Mouse (Mus musculus) forebrain, embryonic 15.5 days (tissue): Measurements from ENCODE around the gene Ints11. TPM values are rescaled to one million over a fixed set of nuclear protein-coding genes. Genes with fewer than 3 reads are reported as not detected.
A peak's percentile ranks its signal among the peaks of the same experiment; 100 is the strongest.

Experiments used
- ATAC-seq: fragments of 200-750 bp; cut with Nextera tagmentation; replicated peaks from 2 replicates; pipeline ENCODE4 v1.8.0; 2017; ENCODE audit warnings: mild to moderate bottlenecking, moderate TSS enrichment, moderate library complexity
- H3K27ac ChIP-seq: fragments of 300-500 bp; sonication (generic); replicated peaks from 2 replicates; pipeline ENCODE4 v1.5.1; 2015; ENCODE audit warnings: mild to moderate bottlenecking, inconsistent platforms
- H3K27me3 ChIP-seq: fragments of 300-500 bp; sonication (generic); 2 replicates; pipeline ENCODE4 v1.6.1; 2015; ENCODE audit warnings: inconsistent platforms
- H3K36me3 ChIP-seq: fragments of 300-500 bp; sonication (generic); 2 replicates; pipeline ENCODE4 v1.6.1; 2015; ENCODE audit warnings: mild to moderate bottlenecking, inconsistent platforms
- H3K4me1 ChIP-seq: fragments of 300-500 bp; sonication (generic); 2 replicates; pipeline ENCODE4 v1.6.1; 2015; ENCODE audit warnings: inconsistent platforms
- H3K4me2 ChIP-seq: fragments of 300-500 bp; sonication (generic); replicated peaks from 2 replicates; pipeline ENCODE4 v1.6.1; 2015; ENCODE audit warnings: mild to moderate bottlenecking, inconsistent platforms
- H3K4me3 ChIP-seq: fragments of 300-500 bp; sonication (generic); 2 replicates; pipeline ENCODE4 v1.5.1; 2015; ENCODE audit warnings: mild to moderate bottlenecking, inconsistent platforms
- H3K9ac ChIP-seq: fragments of 300-500 bp; sonication (generic); replicated peaks from 2 replicates; pipeline ENCODE4 v1.6.1; 2015; ENCODE audit warnings: mild to moderate bottlenecking, inconsistent platforms
- H3K9me3 ChIP-seq: fragments of 300-500 bp; sonication (generic); 2 replicates; pipeline ENCODE4 v1.6.1; 2016; ENCODE audit warnings: inconsistent platforms
- WGBS: fragments of 180-500 bp; shearing (Covaris S2); methylation state at CpG from one replicate; pipeline ENCODE4 v1.1.7; 2015; ENCODE audit warnings: mixed read lengths; 5-methylcytosine and 5-hydroxymethylcytosine counted together
- polyA plus RNA-seq: library from polyadenylated mRNA; unstranded; fragments of >200 nt; fragmentation: Nextera tagmentation; extraction: Ambion mirVana; gene quantifications from 2 replicates; pipeline ENCODE4 v1.2.1, GENCODE M21; 2015

Gene Ints11
- polyA plus RNA-seq, 1 experiment from 2014 or later = 90.6 TPM

- Histone ChIP-seq H3K27ac (no peak overlapping the region), H3K9me3 (no peaks in the 10 kb centered on the region), H3K27me3 (no peaks in the 10 kb centered on the region), H3K4me1 (no peaks in the 10 kb centered on the region), H3K4me3 (no peak overlapping the region), H3K36me3 (peaks cover 43% of the 10 kb centered on the region), H3K9ac (no peak overlapping the region), H3K4me2 (no peak overlapping the region)
- no peak for ATAC-seq
- WGBS = 79% methylated on average over 3 of the region's 3 CpGs
Measured at GRCm38 (mm10) chr4:155883587-155883986, 14.2 kb downstream of the Ints11 start.

DNA sequence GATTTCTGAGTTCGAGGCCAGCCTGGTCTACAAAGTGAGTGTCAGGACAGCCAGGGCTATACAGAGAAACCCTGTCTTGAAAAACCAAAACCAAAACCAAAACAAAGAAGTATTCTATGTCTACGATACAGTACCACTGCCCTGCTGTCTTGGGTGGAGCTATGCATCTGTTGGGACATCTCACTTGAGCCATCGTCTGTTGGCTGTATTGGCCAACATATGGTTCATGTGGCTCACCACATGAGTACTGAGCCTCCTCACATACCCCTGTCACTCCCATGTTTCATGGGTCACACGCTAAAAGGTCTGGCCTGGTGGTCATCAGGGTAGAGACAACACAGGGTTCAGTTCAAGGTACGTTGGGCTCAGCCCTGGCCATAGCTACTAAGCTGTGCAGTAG is 17.0 kb downstream of the Ints11 start:
- Histone ChIP-seq H3K9ac (no peak overlapping the region), H3K4me1 (peaks cover 18% of the 10 kb centered on the region), H3K9me3 (no peaks in the 10 kb centered on the region), H3K36me3 (peaks cover 58% of the 10 kb centered on the region), H3K27me3 (no peaks in the 10 kb centered on the region), H3K27ac (no peak overlapping the region), H3K4me3 (no peak overlapping the region), H3K4me2 (no peak overlapping the region)
- 93% methylated on average over 5 of the region's 5 CpGs for WGBS
- no peak for ATAC-seq

DNA sequence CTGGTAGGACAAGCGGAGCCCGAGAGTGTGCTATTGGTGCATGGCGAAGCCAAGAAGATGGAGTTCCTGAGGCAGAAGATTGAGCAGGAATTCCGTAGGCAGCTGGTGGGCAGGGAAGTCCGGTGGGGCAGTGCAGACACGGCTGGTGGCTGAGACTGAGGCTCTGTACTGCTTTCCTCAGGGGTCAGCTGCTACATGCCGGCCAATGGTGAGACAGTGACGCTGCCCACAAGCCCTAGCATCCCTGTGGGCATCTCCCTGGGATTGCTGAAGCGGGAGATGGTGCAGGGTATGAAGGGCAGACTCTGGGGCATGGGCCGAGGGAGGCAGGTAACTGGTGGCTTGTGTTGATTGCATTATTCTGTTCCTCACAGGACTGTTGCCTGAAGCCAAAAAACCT is 18.3 kb downstream of the Ints11 start:
- Histone ChIP-seq H3K27ac (no peak overlapping the region), H3K9me3 (no peaks in the 10 kb centered on the region), H3K36me3 (peaks cover 58% of the 10 kb centered on the region), H3K4me3 (no peak overlapping the region), H3K27me3 (no peaks in the 10 kb centered on the region), H3K4me1 (peaks cover 18% of the 10 kb centered on the region), H3K9ac (no peak overlapping the region), H3K4me2 (no peak overlapping the region)
- WGBS = 89% methylated on average over 10 of the region's 10 CpGs
- no peak for ATAC-seq

DNA sequence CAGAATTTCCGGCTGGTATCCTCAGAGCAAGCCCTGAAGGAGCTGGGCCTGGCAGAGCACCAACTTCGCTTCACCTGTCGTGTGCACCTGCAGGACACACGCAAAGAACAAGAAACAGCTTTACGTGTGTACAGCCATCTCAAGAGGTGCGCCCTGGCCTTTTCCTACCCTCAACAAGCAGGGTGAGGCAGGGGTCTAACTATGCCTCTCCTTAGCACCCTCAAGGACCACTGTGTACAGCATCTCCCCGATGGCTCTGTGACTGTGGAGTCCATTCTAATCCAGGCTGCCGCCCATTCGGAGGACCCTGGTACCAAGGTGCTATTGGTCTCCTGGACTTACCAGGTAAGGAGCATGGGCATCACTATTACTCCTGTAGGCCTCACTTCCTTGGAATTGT is 18.8 kb downstream of the Ints11 start:
- no peaks in the 10 kb centered on the region for H3K9me3 ChIP-seq

DNA sequence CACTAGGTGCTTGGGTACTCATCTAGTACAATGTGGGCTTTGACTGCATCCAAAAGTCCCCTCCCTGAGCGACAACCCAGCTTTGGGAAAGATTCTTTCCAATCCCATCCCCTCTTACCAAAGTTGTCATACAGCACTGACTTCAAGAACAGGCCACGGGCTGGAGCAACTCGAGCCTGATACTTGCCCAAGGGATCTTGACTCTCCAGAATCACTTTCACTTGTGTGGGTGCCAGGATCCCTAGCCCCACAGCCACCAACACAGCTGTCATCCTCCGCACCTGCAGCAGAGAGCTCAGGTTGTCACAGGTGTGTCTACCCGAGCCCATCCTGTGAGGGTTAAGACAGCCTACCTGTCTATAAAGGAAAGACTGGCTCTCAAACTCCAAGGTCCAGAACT is 20.0 kb downstream of the Ints11 start:
- Histone ChIP-seq H3K27me3 (no peaks in the 10 kb centered on the region), H3K9me3 (no peaks in the 10 kb centered on the region), H3K36me3 (peaks cover 53% of the 10 kb centered on the region), H3K27ac (no peak overlapping the region), H3K4me2 (no peak overlapping the region), H3K9ac (no peak overlapping the region), H3K4me1 (peaks cover 34% of the 10 kb centered on the region), H3K4me3 (no peak overlapping the region)
- WGBS = 85% methylated on average over 5 of the region's 5 CpGs
- no peak for ATAC-seq

More for the DNA sequence above, 18.8 kb downstream of the Ints11 start:
- no peak for ATAC-seq
- no peak overlapping the region for H3K27ac ChIP-seq
- H3K9ac ChIP-seq = no peak overlapping the region
- WGBS = 92% methylated on average over 9 of the region's 9 CpGs
- no peak overlapping the region for H3K4me2 ChIP-seq
- H3K36me3 ChIP-seq = peaks cover 58% of the 10 kb centered on the region
- no peaks in the 10 kb centered on the region for H3K27me3 ChIP-seq
- no peak overlapping the region for H3K4me3 ChIP-seq
- peaks cover 23% of the 10 kb centered on the region for H3K4me1 ChIP-seq

DNA sequence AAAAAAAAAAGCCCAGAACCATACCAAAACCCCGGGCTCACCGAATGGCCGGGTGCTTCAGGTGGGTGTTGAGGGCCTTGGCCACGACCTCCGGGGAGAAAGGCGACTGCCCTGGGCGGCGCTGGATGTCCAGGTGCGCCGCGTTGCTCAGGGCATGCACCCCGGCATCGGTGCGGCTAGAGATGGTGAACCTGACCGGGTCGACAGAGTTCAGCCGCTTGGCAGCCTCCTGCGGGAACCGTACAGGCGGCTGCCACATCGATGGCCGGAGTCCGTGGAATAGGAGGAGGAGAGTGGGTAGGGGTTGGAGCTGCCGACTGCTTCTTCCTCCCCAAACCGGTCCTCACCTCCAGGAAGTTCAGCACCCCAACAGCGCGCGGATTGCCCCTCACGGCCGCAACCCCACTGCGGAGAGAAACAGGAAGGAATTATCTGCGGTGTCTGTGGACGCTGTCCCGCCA is 21.7 kb downstream of the Ints11 start:
- ATAC-seq = no peak
- peaks cover 52% of the 10 kb centered on the region for H3K4me1 ChIP-seq

DNA sequence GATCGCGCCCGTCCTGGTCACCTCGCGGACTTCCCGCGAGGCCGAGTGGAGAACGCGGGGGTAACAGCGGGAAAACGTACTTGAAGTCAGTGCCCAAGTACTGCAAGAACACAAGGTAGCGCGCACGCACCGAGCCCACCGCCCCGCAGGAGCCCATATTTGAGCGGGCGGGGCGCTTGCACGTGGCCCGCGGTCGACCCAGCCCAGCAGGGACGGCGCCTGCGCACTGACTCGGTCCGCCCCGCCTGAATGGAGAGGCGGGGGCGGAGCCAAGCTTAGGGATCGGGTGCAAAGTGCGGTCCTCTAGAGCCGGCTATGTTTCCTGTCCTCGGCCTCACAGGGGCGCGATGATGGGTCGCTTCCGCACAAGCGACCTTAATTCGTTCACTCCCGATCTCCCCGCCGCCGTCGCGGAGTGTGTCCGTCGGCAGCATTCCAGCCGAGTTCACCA is 22.2 kb downstream of the Ints11 start, which contains the start of the genes Pusl1 and Acap3:
Gene Pusl1 (minus strand): TSS at position 231 of the 451 bp plus-strand sequence.
Gene Acap3 (plus strand): TSS at position 272 of the 451 bp plus-strand sequence.
- H3K4me1 ChIP-seq = peaks cover 52% of the 10 kb centered on the region
- peaks cover 42% of the 10 kb centered on the region for H3K36me3 ChIP-seq

More for the DNA sequence above, 21.7 kb downstream of the Ints11 start:
- Histone ChIP-seq H3K36me3 (peaks cover 42% of the 10 kb centered on the region), H3K4me2 (peak overlapping the region; percentile 95), H3K27ac (0 out of 2 replicates have a peak overlapping the region, but pooled peaks have one; percentile 100), H3K9me3 (no peaks in the 10 kb centered on the region), H3K4me3 (peak overlapping the region; percentile 100), H3K9ac (peak overlapping the region; percentile 98), H3K27me3 (no peaks in the 10 kb centered on the region)
- WGBS = under 1% methylated on average over 33 of the region's 34 CpGs

DNA sequence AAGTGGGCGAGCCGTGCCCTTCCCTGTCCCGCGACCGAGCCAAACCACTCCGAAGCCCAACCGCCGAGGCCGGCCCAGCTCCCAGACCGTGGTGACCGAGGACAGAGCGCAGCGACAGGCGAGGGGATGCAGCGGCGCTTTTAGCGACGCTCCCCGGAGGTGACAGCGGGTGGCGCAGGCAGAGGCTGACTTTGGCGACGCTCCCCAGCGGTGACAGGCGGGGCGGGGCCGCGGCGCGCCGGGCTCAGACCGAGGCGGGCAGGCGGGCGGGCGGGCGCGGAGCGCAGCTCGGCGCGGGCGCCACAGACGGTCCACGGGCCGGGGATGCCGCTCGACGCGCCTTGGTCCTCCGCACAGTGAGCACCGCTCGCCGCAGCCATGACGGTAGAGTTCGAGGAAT is 22.7 kb downstream of the Ints11 start:
- Histone ChIP-seq H3K36me3 (peaks cover 42% of the 10 kb centered on the region), H3K4me1 (peaks cover 52% of the 10 kb centered on the region), H3K4me3 (peak overlapping the region; percentile 100), H3K4me2 (peak overlapping the region; percentile 95), H3K27ac (peak overlapping the region; percentile 100), H3K27me3 (no peaks in the 10 kb centered on the region), H3K9ac (peak overlapping the region; percentile 98), H3K9me3 (no peaks in the 10 kb centered on the region)
- peak; percentile 91 for ATAC-seq
- under 1% methylated on average over 54 of the region's 56 CpGs for WGBS

More for the DNA sequence above, 22.2 kb downstream of the Ints11 start, which contains the start of the genes Pusl1 and Acap3:
- Histone ChIP-seq H3K9me3 (no peaks in the 10 kb centered on the region), H3K4me2 (peak within 1 kb of the TSS; percentile 95), H3K4me3 (peak within 1 kb of the TSS; percentile 100), H3K27ac (peak within 1 kb of the TSS; percentile 100), H3K27me3 (no peaks in the 10 kb centered on the region), H3K9ac (peak within 1 kb of the TSS; percentile 98)
- under 1% methylated on average over 52 of the region's 52 CpGs for WGBS
- ATAC-seq = peak; percentile 85

DNA sequence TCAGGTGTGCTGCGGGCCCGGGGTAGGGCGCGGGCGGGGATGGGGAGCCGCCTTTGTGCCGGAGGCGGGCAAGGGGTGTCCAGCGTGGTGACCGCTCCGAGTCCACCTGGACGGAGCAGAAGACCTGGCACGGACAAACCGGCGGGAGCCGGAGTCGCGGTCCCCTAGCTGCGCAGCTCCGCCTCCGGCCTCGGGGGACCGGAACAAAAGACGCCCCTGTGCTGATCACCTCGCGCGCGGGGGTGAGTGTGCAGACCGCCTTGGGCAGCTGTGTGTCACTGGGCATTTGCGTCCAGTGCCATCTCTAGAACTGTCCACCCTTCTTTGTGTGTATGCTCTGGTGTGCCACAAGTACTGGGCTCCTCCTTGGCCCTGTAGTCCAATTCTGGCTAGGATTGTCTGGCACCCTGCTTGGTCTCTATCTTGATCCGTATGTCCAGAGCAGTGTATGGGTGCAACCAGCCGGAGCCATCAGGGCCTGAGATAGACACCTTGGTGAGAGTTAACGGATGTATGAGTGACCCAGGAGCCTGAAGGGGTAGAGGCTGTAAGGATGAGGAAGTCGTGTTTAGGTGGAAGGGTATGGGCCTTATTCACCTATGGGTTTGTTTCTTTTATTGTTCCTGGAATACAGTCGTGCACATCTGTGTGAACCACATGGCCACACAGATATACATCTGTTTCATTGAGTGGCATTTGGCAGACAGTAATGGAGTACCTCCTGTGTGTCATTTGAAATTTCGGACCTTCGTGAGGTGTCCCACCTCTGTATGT is 23.3 kb downstream of the Ints11 start:
- H3K4me1 ChIP-seq = peaks cover 52% of the 10 kb centered on the region
- peak overlapping the region; percentile 95 for H3K4me2 ChIP-seq
- WGBS = 5% methylated on average over 37 of the region's 37 CpGs
- H3K36me3 ChIP-seq = peaks cover 39% of the 10 kb centered on the region
- peak overlapping the region; percentile 98 for H3K9ac ChIP-seq
- peak overlapping the region; percentile 100 for H3K27ac ChIP-seq
- H3K27me3 ChIP-seq = no peaks in the 10 kb centered on the region
- peak; percentile 42 for ATAC-seq
- H3K9me3 ChIP-seq = no peaks in the 10 kb centered on the region
- peak overlapping the region; percentile 100 for H3K4me3 ChIP-seq

- peaks cover 52% of the 10 kb centered on the region for H3K4me1 ChIP-seq
- no peak overlapping the region for H3K27ac ChIP-seq
- no peaks in the 10 kb centered on the region for H3K27me3 ChIP-seq
- H3K9me3 ChIP-seq = no peaks in the 10 kb centered on the region
- peaks cover 37% of the 10 kb centered on the region for H3K36me3 ChIP-seq
- ATAC-seq = no peak
- WGBS = 65% methylated on average over 8 of the region's 8 CpGs
- peak overlapping the region; percentile 100 for H3K4me3 ChIP-seq
- H3K9ac ChIP-seq = peak overlapping the region; percentile 98
- H3K4me2 ChIP-seq = peak overlapping the region; percentile 95
Measured at GRCm38 (mm10) chr4:155893212-155893690, 23.9 kb downstream of the Ints11 start.

- no peak for ATAC-seq
- peaks cover 38% of the 10 kb centered on the region for H3K36me3 ChIP-seq
- H3K9me3 ChIP-seq = no peaks in the 10 kb centered on the region
- H3K4me2 ChIP-seq = peak overlapping the region; percentile 95
- peak overlapping the region; percentile 100 for H3K4me3 ChIP-seq
- WGBS = 20% methylated on average over 8 of the region's 8 CpGs
- peak overlapping the region; percentile 98 for H3K9ac ChIP-seq
- peak overlapping the region; percentile 46 for H3K27ac ChIP-seq
- H3K27me3 ChIP-seq = no peaks in the 10 kb centered on the region
- peaks cover 51% of the 10 kb centered on the region for H3K4me1 ChIP-seq
Measured at GRCm38 (mm10) chr4:155894311-155894881, 25.1 kb downstream of the Ints11 start.

DNA sequence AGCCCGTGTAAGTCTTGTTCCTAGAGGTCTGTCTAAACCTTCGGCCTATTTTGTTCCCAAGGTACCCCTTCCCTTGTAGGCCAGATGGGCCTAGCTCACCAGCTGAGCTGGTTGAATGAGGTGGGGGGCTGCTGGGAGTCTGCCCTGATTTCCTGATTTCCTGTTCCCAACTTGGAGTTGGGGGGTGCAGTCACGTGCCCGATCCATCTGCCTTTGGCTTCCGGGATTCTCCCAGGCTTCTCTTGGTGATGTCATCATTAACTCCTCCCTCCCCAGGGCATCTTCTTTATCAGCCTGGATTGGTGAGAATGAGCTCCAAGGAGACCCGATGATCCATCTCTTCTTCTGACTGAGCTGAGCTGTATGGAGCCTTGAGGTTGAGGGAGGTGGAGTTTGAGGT is 25.9 kb downstream of the Ints11 start:
- H3K36me3 ChIP-seq = peaks cover 39% of the 10 kb centered on the region
- no peak for ATAC-seq
- peak overlapping the region; percentile 95 for H3K4me2 ChIP-seq
- H3K9ac ChIP-seq = peak overlapping the region; percentile 98; the same call in 1 of the 2 replicates
- no peaks in the 10 kb centered on the region for H3K27me3 ChIP-seq
- peaks cover 43% of the 10 kb centered on the region for H3K4me1 ChIP-seq
- peak overlapping the region; percentile 46 for H3K27ac ChIP-seq
- peak overlapping the region; percentile 100 for H3K4me3 ChIP-seq
- WGBS = 32% methylated on average over 6 of the region's 6 CpGs
- H3K9me3 ChIP-seq = no peaks in the 10 kb centered on the region
